Mouse (Mus musculus) gonadal fat pad, adult 2 months (tissue): ENCODE measurements around the gene Colgalt1. TPM values are rescaled to one million over a fixed set of nuclear protein-coding genes. Genes with fewer than 3 reads are reported as not detected.

Experiments used
- DNase-seq: peaks from one replicate; pipeline ENCODE4 v3.0.0-alpha.2; 2012; ENCODE audit warnings: low read depth
- polyA plus RNA-seq: library from polyadenylated mRNA; depleted of rRNA; stranded (reverse); fragments of >200 nt; gene quantifications from 2 replicates; pipeline ENCODE4 v1.2.3, GENCODE M21; 2012; rRNA removed

Gene Colgalt1
- polyA plus RNA-seq, 1 experiment = 155 TPM

GRCm38 (mm10) chr8:71668220-71668975 is 57.6 kb downstream of the Colgalt1 start:
- no peak for DNase-seq

DNA sequence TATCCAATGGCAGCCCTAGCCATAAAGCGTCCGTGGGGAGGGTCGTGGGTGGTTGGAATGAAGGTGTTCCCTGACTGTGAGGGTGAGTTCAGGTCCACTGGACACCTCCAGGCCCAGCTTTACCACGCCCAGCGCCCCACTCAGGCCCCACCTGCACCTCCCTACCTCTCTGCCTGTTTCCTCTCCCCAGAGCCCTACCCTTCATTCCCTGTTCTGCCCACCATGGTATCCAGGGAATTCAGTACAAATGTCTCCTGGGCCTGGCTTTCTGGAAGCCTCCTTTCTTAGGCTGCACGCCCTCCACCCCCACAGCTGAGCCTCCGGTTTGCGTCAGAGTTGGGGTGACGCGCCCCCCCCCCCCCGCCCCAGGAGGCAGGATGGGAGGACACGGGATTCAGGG is 59.4 kb downstream of the Colgalt1 start:
- DNase-seq = no peak

- no peak for DNase-seq
These were observed 60.1 kb downstream of the Colgalt1 start for GRCm38 (mm10) chr8:71670621-71671548.

GRCm38 (mm10) chr8:71671549-71671965 is 60.8 kb downstream of the Colgalt1 start, which contains the start of gene Unc13a:
TSS of gene Unc13a (minus strand) at chr8:71671757.
- no peak for DNase-seq

- DNase-seq = no peak
These were observed 61.5 kb downstream of the Colgalt1 start for GRCm38 (mm10) chr8:71672168-71672735.

DNA sequence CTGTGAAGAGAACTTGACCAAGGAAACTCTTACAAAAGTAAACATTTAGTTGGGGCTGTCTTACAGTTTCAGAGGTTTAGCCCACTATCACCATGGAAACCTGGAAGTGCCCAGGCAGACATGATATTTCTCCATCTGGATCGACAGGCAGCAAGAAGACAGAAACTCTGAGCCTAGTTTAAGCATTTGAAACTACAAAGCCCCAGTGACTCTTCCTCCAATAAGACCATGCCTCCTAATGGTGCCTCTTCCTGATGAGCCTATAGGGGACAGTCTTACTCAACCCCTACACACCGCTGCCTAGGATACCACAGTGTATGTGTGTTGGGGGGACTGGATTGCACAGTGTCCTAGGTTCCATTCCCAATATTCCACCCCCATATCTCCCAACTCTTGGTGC is 63.3 kb downstream of the Colgalt1 start:
- no peak for DNase-seq

Other genes starting within 250 kb of the Colgalt1 start
- 157 and 172 TPM in 2 replicates for gene Use1, start 244.2 kb upstream of the Colgalt1 start, polyA plus RNA-seq
- gene Ocel1, start 239.7 kb upstream of the Colgalt1 start, polyA plus RNA-seq = 10.2 and 13.0 TPM in 2 replicates
- gene Nr2f6, start 229.0 kb upstream of the Colgalt1 start, polyA plus RNA-seq = 133 and 165 TPM in 2 replicates
- gene Ushbp1, start 215.2 kb upstream of the Colgalt1 start, polyA plus RNA-seq = 40.6 and 59.8 TPM in 2 replicates
- gene Babam1, start 214.1 kb upstream of the Colgalt1 start, polyA plus RNA-seq = 107 and 126 TPM in 2 replicates
- gene Ankle1, start 205.0 kb upstream of the Colgalt1 start, polyA plus RNA-seq = 1.8 TPM in 2 replicates
- 24.1 and 29.2 TPM in 2 replicates for gene Abhd8, start 147.3 kb upstream of the Colgalt1 start, polyA plus RNA-seq
- gene Mrpl34, start 146.0 kb upstream of the Colgalt1 start, polyA plus RNA-seq = 49.9 and 63.7 TPM in 2 replicates
- gene Dda1, start 141.8 kb upstream of the Colgalt1 start, polyA plus RNA-seq = 95.7 and 103 TPM in 2 replicates
- gene Ano8, start 125.0 kb upstream of the Colgalt1 start, polyA plus RNA-seq = 18.3 and 18.9 TPM in 2 replicates
- 19.0 and 21.4 TPM in 2 replicates for gene Gtpbp3, start 122.9 kb upstream of the Colgalt1 start, polyA plus RNA-seq
- 91.9 and 104 TPM in 2 replicates for gene Plvap, start 99.2 kb upstream of the Colgalt1 start, polyA plus RNA-seq
- gene Ccdc194, start 85.3 kb upstream of the Colgalt1 start, polyA plus RNA-seq = 0.07 TPM in 1 of 2 replicates, not detected in the other
- 123 and 139 TPM in 2 replicates for gene Bst2, start 73.5 kb upstream of the Colgalt1 start, polyA plus RNA-seq
- gene Mvb12a, start 68.1 kb upstream of the Colgalt1 start, polyA plus RNA-seq = 144 and 146 TPM in 2 replicates
- gene Tmem221, start 52.1 kb upstream of the Colgalt1 start, polyA plus RNA-seq = 3.4 and 4.1 TPM in 2 replicates
- gene Nxnl1, start 44.4 kb upstream of the Colgalt1 start, polyA plus RNA-seq = 0.41 and 0.53 TPM in 2 replicates
- gene Slc27a1, start 42.1 kb upstream of the Colgalt1 start, polyA plus RNA-seq = 227 and 307 TPM in 2 replicates
- 111 and 134 TPM in 2 replicates for gene Pgls, start 18.8 kb upstream of the Colgalt1 start, polyA plus RNA-seq
- 2.1 and 2.2 TPM in 2 replicates for gene Fam129c, start 13.3 kb upstream of the Colgalt1 start, polyA plus RNA-seq
- gene Unc13a, start 60.8 kb downstream of the Colgalt1 start, polyA plus RNA-seq = 0.58 and 2.0 TPM in 2 replicates
- 19.6 and 19.9 TPM in 2 replicates for gene Jak3, start 65.3 kb downstream of the Colgalt1 start, polyA plus RNA-seq
- gene Insl3, start 78.2 kb downstream of the Colgalt1 start, polyA plus RNA-seq = 10.6 and 37.9 TPM in 2 replicates
- 7.9 and 11.1 TPM in 2 replicates for gene B3gnt3, start 90.8 kb downstream of the Colgalt1 start, polyA plus RNA-seq
- gene Fcho1, start 114.7 kb downstream of the Colgalt1 start, polyA plus RNA-seq = 6.1 TPM in 2 replicates